Mouse (Mus musculus) testis, adult 2 months (tissue): ENCODE results near the gene Prkn. TPM values are rescaled to one million over a fixed set of nuclear protein-coding genes. Genes with fewer than 3 reads are reported as not detected.

Experiments used
- H3K27ac ChIP-seq: fragments of 200-500 bp; 2 replicates; pipeline ENCODE4 v1.5.1; 2012; ENCODE audit warnings: low read depth, low read length; ENCODE audit not compliant: control insufficient read depth, insufficient read depth
- H3K27me3 ChIP-seq: fragments of 200-500 bp; 2 replicates; pipeline ENCODE4 v1.6.1; 2012; ENCODE audit warnings: mild to moderate bottlenecking, low read length, moderate library complexity; ENCODE audit not compliant: control insufficient read depth, insufficient read depth
- H3K36me3 ChIP-seq: fragments of 200-500 bp; 2 replicates; pipeline ENCODE4 v1.6.1; 2012; ENCODE audit warnings: mild to moderate bottlenecking, low read length; ENCODE audit not compliant: control insufficient read depth, insufficient read depth
- H3K4me1 ChIP-seq: fragments of 200-500 bp; 2 replicates; pipeline ENCODE4 v1.6.1; 2012; ENCODE audit warnings: low read length; ENCODE audit not compliant: control insufficient read depth, insufficient read depth
- H3K4me3 ChIP-seq: fragments of 200-500 bp; 2 replicates; pipeline ENCODE4 v1.5.1; 2012; ENCODE audit warnings: low read depth, mild to moderate bottlenecking, low read length, moderate library complexity, mixed read lengths; ENCODE audit not compliant: control insufficient read depth
- CTCF ChIP-seq: fragments of 200-500 bp; IDR thresholded peaks from 2 replicates; pipeline ENCODE4 v1.5.1; 2012; ENCODE audit warnings: low read depth, mild to moderate bottlenecking, inconsistent platforms, low read length, moderate library complexity; ENCODE audit not compliant: control insufficient read depth, insufficient read depth, insufficient replicate concordance
- POLR2A ChIP-seq: fragments of 200-500 bp; IDR thresholded peaks from 2 replicates; pipeline ENCODE4 v1.6.1; 2012; ENCODE audit warnings: low read depth, mild to moderate bottlenecking, inconsistent platforms, low read length, moderate library complexity; ENCODE audit not compliant: control insufficient read depth
- polyA plus RNA-seq: library from polyadenylated mRNA; depleted of rRNA; stranded (reverse); fragments of >200 nt; gene quantifications from 2 replicates; pipeline ENCODE4 v1.2.3, GENCODE M21; 2012

Gene Prkn
- polyA plus RNA-seq, 1 experiment, result 13.2 TPM

DNA sequence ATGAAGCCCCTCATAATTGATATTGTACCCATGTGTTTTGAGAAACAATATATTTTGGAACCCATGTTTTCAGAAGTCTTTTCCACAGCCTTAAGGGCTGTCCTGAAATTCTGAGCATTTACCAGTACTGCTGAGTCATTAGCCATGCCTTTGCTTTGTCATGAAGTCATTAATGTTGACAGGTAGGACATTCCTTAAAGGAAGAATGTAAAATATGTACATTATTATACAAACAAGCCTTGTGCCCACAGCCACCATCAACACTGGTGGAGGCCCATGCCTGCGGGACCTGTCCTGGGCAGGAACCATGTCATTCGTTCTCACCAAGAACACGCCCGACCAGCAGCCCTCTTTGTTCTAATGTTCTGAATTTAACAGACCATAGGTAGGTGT, 513.4 kb downstream of the Prkn start:
- H3K36me3 ChIP-seq, result no peaks in the 10 kb centered on the region
- no peak for TF ChIP-seq CTCF
- TF ChIP-seq POLR2A, result no peak
- H3K4me1 ChIP-seq, result no peaks in the 10 kb centered on the region
- no peak overlapping the region for H3K4me3 ChIP-seq
- H3K27me3 ChIP-seq, result no peaks in the 10 kb centered on the region
- no peak overlapping the region for H3K27ac ChIP-seq

GRCm38 (mm10) chr17:11354348-11354747, 514.2 kb downstream of the Prkn start:
- no peak overlapping the region for H3K27ac ChIP-seq
- H3K4me1 ChIP-seq, result no peaks in the 10 kb centered on the region
- H3K36me3 ChIP-seq, result no peaks in the 10 kb centered on the region
- H3K4me3 ChIP-seq, result no peak overlapping the region
- TF ChIP-seq CTCF (no peak), POLR2A (no peak)
- H3K27me3 ChIP-seq, result no peaks in the 10 kb centered on the region

DNA sequence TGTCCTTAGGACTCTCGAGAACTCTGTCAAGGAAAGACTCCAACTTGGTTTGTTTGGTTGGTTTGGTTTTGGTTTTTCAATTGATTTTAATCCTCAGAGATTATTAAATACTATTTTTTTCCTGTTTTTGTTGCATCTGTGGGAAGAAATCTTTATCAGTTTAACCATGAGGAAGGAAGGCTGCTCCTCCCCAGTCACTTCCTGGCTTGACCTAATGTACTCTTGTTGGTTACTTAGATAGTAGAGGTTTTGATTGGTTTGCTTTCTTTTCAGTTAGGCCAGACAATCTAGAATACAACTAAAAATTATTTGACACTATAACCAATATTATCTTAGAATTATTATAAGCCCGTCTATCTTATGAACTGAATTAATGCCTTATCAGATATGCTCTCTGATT, 535.3 kb downstream of the Prkn start:
- Histone ChIP-seq H3K36me3 (no peaks in the 10 kb centered on the region), H3K27ac (no peak overlapping the region), H3K27me3 (no peaks in the 10 kb centered on the region), H3K4me1 (no peaks in the 10 kb centered on the region), H3K4me3 (no peak overlapping the region)
- TF ChIP-seq POLR2A (no peak), CTCF (no peak)

DNA sequence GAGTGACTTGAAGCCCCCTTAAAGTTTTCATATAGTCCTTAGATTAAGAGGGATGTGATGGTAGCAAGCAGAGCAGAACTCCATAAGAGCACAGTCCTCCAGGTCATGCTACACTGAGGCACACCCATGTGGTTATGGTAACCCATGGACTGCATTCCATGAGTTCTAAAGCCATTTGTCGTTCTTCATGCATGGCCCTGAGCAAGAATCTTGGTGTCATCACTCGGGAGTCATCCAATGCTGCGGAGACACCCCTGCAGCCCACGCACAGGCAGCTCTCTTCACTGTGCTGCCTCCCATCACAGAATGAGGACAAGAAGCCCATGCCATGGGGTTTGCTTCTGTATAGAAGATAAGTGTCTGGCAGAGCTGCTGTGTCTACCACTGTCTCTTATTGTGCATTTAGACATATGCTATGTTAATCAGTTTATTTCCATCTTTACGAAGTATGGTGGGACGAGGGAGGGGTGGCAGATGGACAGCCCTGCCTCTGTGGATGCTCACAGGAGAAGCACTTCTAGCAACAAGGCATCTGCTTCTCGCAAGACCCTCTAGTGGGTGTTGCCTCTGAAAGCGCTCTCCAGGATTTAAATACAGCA, 543.3 kb downstream of the Prkn start:
- Histone ChIP-seq H3K27ac (no peak overlapping the region), H3K27me3 (no peaks in the 10 kb centered on the region), H3K4me1 (no peaks in the 10 kb centered on the region), H3K4me3 (no peak overlapping the region), H3K36me3 (no peaks in the 10 kb centered on the region)
- TF ChIP-seq CTCF (no peak), POLR2A (no peak)

DNA sequence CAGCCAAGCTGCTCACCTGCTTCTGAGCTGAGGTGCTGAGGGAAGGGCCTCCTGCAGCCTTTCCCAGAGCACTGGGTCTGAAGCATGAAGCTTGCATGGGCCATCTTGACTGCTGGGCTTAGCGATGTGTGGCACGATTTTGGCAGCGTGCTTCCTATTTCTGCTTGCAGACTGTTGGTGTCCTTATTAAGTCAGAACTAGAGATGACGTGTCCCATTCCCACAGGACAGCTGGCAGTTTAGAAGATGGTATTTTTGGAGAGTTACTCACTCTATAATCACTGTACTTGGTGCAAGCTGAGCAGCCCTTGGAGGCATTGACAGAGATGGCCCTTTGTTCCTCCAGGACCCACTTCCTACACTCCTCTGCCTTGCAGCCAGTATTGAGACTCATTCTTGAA, 545.1 kb downstream of the Prkn start:
- no peak for TF ChIP-seq CTCF
- no peak overlapping the region for H3K4me3 ChIP-seq
- H3K4me1 ChIP-seq, result no peaks in the 10 kb centered on the region
- no peak overlapping the region for H3K27ac ChIP-seq
- no peaks in the 10 kb centered on the region for H3K36me3 ChIP-seq
- no peaks in the 10 kb centered on the region for H3K27me3 ChIP-seq

DNA sequence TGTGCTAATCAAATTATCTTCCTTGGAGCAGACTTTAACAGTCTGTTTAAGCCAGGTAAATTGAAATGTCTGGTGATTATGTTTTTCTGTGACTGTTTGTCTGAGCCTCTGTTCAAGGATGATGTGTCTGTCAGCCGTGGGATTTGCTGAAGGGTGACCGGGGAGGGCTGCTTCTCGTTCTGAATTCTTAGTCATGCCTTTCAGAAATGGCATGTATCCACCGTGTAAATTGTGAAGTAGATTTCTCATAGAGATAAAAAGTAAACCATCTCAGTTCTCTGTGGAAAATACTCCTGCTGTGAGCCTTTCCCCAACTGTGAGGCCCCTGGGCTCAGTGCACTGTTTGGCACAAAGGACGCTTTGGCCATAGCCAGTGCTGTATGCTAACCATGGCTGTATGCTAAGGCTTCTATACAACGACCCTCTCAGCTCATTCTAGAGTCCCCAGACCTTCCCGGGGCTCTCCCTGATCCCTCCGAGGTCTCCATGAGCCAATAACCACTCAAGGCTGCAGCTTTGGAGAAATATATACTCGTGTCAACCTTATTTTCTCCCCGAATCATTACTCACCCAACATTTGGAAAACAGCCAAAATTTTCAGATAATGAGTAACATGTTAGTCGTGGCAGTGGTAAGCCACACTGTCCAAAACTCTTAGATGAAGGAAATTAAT, 552.6 kb downstream of the Prkn start:
- TF ChIP-seq POLR2A (no peak), CTCF (no peak)
- H3K27ac ChIP-seq, result no peak overlapping the region
- no peak overlapping the region for H3K4me3 ChIP-seq
- H3K4me1 ChIP-seq, result no peaks in the 10 kb centered on the region
- H3K36me3 ChIP-seq, result no peaks in the 10 kb centered on the region
- H3K27me3 ChIP-seq, result no peaks in the 10 kb centered on the region

GRCm38 (mm10) chr17:11394607-11395006, 554.4 kb downstream of the Prkn start:
- Histone ChIP-seq H3K4me3 (no peak overlapping the region), H3K27me3 (no peaks in the 10 kb centered on the region), H3K4me1 (no peaks in the 10 kb centered on the region), H3K27ac (no peak overlapping the region), H3K36me3 (no peaks in the 10 kb centered on the region)
- TF ChIP-seq CTCF (no peak), POLR2A (no peak)

DNA sequence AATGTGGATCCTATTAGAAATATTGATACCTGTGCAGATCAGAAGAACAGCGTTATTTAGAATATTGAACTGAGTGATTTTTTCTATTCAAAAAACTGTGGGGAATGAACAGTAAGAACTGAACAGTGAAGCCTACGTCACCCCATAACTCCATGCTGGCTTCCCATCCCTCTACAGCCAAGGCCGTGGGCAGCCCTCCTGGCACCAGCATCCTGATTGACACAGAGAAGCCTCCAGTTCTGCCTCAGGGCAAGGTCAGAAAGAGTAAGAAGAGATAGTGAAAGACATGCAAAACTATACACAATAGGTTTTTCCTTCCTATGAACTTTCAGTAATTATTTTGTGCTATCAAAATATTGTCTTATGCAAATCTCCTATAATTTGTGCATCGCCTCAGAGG, 557.5 kb downstream of the Prkn start:
- Histone ChIP-seq H3K27me3 (no peaks in the 10 kb centered on the region), H3K4me3 (no peak overlapping the region), H3K36me3 (no peaks in the 10 kb centered on the region), H3K27ac (no peak overlapping the region), H3K4me1 (no peaks in the 10 kb centered on the region)
- TF ChIP-seq POLR2A (no peak), CTCF (no peak)
